Mouse (Mus musculus) hindbrain, embryonic 10.5 days (tissue): ENCODE data around the gene Tcf12. TPM values are rescaled to one million over a fixed set of nuclear protein-coding genes. Genes with fewer than 3 reads are reported as not detected.
A peak's percentile ranks its signal among the peaks of the same experiment; 100 is the strongest.

Experiments used
- DNase-seq: peaks from one replicate; pipeline ENCODE4 v3.0.0-alpha.2; 2017; ENCODE audit warnings: low spot score
- H3K27ac ChIP-seq: fragments of 300-500 bp; sonication (generic); 2 replicates; pipeline ENCODE4 v1.5.1; 2016; ENCODE audit warnings: mild to moderate bottlenecking, moderate library complexity
- H3K27me3 ChIP-seq: fragments of 300-500 bp; sonication (generic); 2 replicates; pipeline ENCODE4 v1.6.1; 2016; ENCODE audit warnings: mild to moderate bottlenecking; ENCODE audit not compliant: poor library complexity, insufficient read depth, severe bottlenecking
- H3K36me3 ChIP-seq: fragments of 300-500 bp; sonication (generic); 2 replicates; pipeline ENCODE4 v1.6.1; 2016; ENCODE audit warnings: mild to moderate bottlenecking, moderate library complexity
- H3K4me1 ChIP-seq: fragments of 300-500 bp; sonication (generic); replicated peaks from 2 replicates; pipeline ENCODE4 v1.6.1; 2016; ENCODE audit warnings: mild to moderate bottlenecking
- H3K4me3 ChIP-seq: fragments of 300-500 bp; sonication (generic); 2 replicates; pipeline ENCODE4 v1.5.1; 2016; ENCODE audit warnings: mild to moderate bottlenecking, moderate library complexity
- H3K9me3 ChIP-seq: fragments of 300-500 bp; sonication (generic); 2 replicates; pipeline ENCODE4 v1.6.1; 2016; ENCODE audit warnings: mild to moderate bottlenecking, moderate library complexity
- WGBS: fragments of 180-500 bp; shearing (Covaris S2); methylation state at CpG from one replicate; pipeline ENCODE4 v1.1.7; 2016; 5-methylcytosine and 5-hydroxymethylcytosine counted together
- polyA plus RNA-seq: library from polyadenylated mRNA; unstranded; fragments of >200 nt; fragmentation: Nextera tagmentation; extraction: Ambion mirVana; gene quantifications from 2 replicates; pipeline ENCODE4 v1.2.1, GENCODE M21; 2016

Tcf12 gene
- polyA plus RNA-seq = 138 and 144 TPM in 2 replicates

- H3K27ac ChIP-seq = peak within 1 kb of the TSS; percentile 100
- H3K9me3 ChIP-seq = no peaks in the 10 kb centered on the region
- H3K36me3 ChIP-seq = peaks cover 19% of the 10 kb centered on the region
- peaks cover 29% of the 10 kb centered on the region for H3K4me1 ChIP-seq
- DNase-seq = peak; percentile 87
- WGBS = 2% methylated on average over 88 of the region's 88 CpGs
- H3K4me3 ChIP-seq = peak within 1 kb of the TSS; percentile 95
- H3K27me3 ChIP-seq = peaks cover 8% of the 10 kb centered on the region
Measured at GRCm38 (mm10) chr9:72111622-72112550, at the start of gene Tcf12. Gene Tcf12 (minus strand): TSS chr9:72111871.

GRCm38 (mm10) chr9:72158392-72158791 lies 46.7 kb upstream of the Tcf12 start:
- H3K4me1 ChIP-seq = peaks cover 16% of the 10 kb centered on the region
- H3K27ac ChIP-seq = no peak overlapping the region
- H3K36me3 ChIP-seq = no peaks in the 10 kb centered on the region
- no peak overlapping the region for H3K4me3 ChIP-seq
- no peaks in the 10 kb centered on the region; the same call in 1 of the 2 replicates for H3K27me3 ChIP-seq
- no peak for DNase-seq
- H3K9me3 ChIP-seq = no peaks in the 10 kb centered on the region
- 87% methylated on average over 2 of the region's 2 CpGs for WGBS

- Histone ChIP-seq H3K4me1 (peaks cover 16% of the 10 kb centered on the region), H3K9me3 (no peaks in the 10 kb centered on the region), H3K4me3 (no peak overlapping the region), H3K27me3 (no peaks in the 10 kb centered on the region; the same call in 1 of the 2 replicates), H3K36me3 (no peaks in the 10 kb centered on the region), H3K27ac (no peak overlapping the region)
- WGBS = 77% methylated on average over 1 of the region's 1 CpGs
- DNase-seq = no peak
Measured at GRCm38 (mm10) chr9:72157091-72157490, 45.4 kb upstream of the Tcf12 start.

- DNase-seq = peak; percentile 31
- 18% methylated on average over 21 of the region's 21 CpGs for WGBS
- H3K27me3 ChIP-seq = no peaks in the 10 kb centered on the region; the same call in 1 of the 2 replicates
- H3K9me3 ChIP-seq = no peaks in the 10 kb centered on the region
- no peaks in the 10 kb centered on the region for H3K36me3 ChIP-seq
- peak overlapping the region; percentile 43 for H3K4me3 ChIP-seq
- H3K27ac ChIP-seq = peak overlapping the region; percentile 71
- H3K4me1 ChIP-seq = peaks cover 16% of the 10 kb centered on the region
Measured at GRCm38 (mm10) chr9:72155250-72156138, 43.8 kb upstream of the Tcf12 start.

- Histone ChIP-seq H3K4me3 (no peak overlapping the region), H3K36me3 (no peaks in the 10 kb centered on the region), H3K4me1 (no peaks in the 10 kb centered on the region), H3K27me3 (no peaks in the 10 kb centered on the region), H3K9me3 (no peaks in the 10 kb centered on the region), H3K27ac (no peak overlapping the region)
- 90% methylated on average over 5 of the region's 5 CpGs for WGBS
- no peak for DNase-seq
Measured at GRCm38 (mm10) chr9:72144148-72144547, 32.5 kb upstream of the Tcf12 start.

- Histone ChIP-seq H3K4me1 (peaks cover 12% of the 10 kb centered on the region), H3K4me3 (no peak overlapping the region), H3K9me3 (no peaks in the 10 kb centered on the region), H3K27me3 (no peaks in the 10 kb centered on the region), H3K27ac (no peak overlapping the region), H3K36me3 (no peaks in the 10 kb centered on the region)
- DNase-seq = no peak
Measured at GRCm38 (mm10) chr9:72137899-72138298, 26.2 kb upstream of the Tcf12 start.

GRCm38 (mm10) chr9:72133772-72134245 lies 22.1 kb upstream of the Tcf12 start:
- Histone ChIP-seq H3K4me1 (peaks cover 21% of the 10 kb centered on the region), H3K4me3 (peak overlapping the region; percentile 72), H3K9me3 (no peaks in the 10 kb centered on the region), H3K27ac (peak overlapping the region; percentile 97), H3K36me3 (no peaks in the 10 kb centered on the region), H3K27me3 (no peaks in the 10 kb centered on the region)
- 59% methylated on average over 4 of the region's 4 CpGs for WGBS
- DNase-seq = no peak

- peak overlapping the region; percentile 97 for H3K27ac ChIP-seq
- H3K4me3 ChIP-seq = peak overlapping the region; percentile 72
- H3K4me1 ChIP-seq = peaks cover 21% of the 10 kb centered on the region
- H3K36me3 ChIP-seq = no peaks in the 10 kb centered on the region
- DNase-seq = peak; percentile 88
- 1% methylated on average over 56 of the region's 56 CpGs for WGBS
- no peaks in the 10 kb centered on the region for H3K27me3 ChIP-seq
- H3K9me3 ChIP-seq = no peaks in the 10 kb centered on the region
Measured at GRCm38 (mm10) chr9:72133089-72133771, 21.6 kb upstream of the Tcf12 start.

GRCm38 (mm10) chr9:72132728-72133088 lies 21.0 kb upstream of the Tcf12 start:
- Histone ChIP-seq H3K9me3 (no peaks in the 10 kb centered on the region), H3K27ac (peak overlapping the region; percentile 97), H3K4me1 (peaks cover 21% of the 10 kb centered on the region), H3K4me3 (peak overlapping the region; percentile 72), H3K27me3 (no peaks in the 10 kb centered on the region), H3K36me3 (no peaks in the 10 kb centered on the region)
- DNase-seq = no peak
- WGBS = 0% methylated on average over 29 of the region's 29 CpGs

- Histone ChIP-seq H3K36me3 (no peaks in the 10 kb centered on the region), H3K27me3 (no peaks in the 10 kb centered on the region), H3K4me3 (no peak overlapping the region), H3K4me1 (peaks cover 21% of the 10 kb centered on the region), H3K9me3 (no peaks in the 10 kb centered on the region), H3K27ac (no peak overlapping the region)
- WGBS = 88% methylated on average over 4 of the region's 4 CpGs
- DNase-seq = no peak
Measured at GRCm38 (mm10) chr9:72129884-72130283, 18.2 kb upstream of the Tcf12 start.

- no peak for DNase-seq
- Histone ChIP-seq H3K27ac (no peak overlapping the region), H3K27me3 (no peaks in the 10 kb centered on the region), H3K36me3 (no peaks in the 10 kb centered on the region), H3K9me3 (no peaks in the 10 kb centered on the region), H3K4me3 (no peak overlapping the region), H3K4me1 (no peaks in the 10 kb centered on the region)
- WGBS = 87% methylated on average over 1 of the region's 1 CpGs
Measured at GRCm38 (mm10) chr9:72125442-72125841, 13.8 kb upstream of the Tcf12 start.

GRCm38 (mm10) chr9:72118490-72118889 lies 6.8 kb upstream of the Tcf12 start:
- H3K27ac ChIP-seq = no peak overlapping the region
- H3K4me1 ChIP-seq = no peaks in the 10 kb centered on the region
- peaks cover under 1% of the 10 kb centered on the region; the same call in 1 of the 2 replicates for H3K27me3 ChIP-seq
- no peaks in the 10 kb centered on the region for H3K9me3 ChIP-seq
- H3K36me3 ChIP-seq = no peaks in the 10 kb centered on the region
- no peak for DNase-seq
- H3K4me3 ChIP-seq = no peak overlapping the region
